Mouse (Mus musculus) limb, embryonic 15.5 days (tissue): Measurements from ENCODE around the gene Ptpn22. TPM values are rescaled to one million over a fixed set of nuclear protein-coding genes. Genes with fewer than 3 reads are reported as not detected.

Experiments used
- ATAC-seq: fragments of 200-750 bp; cut with Nextera tagmentation; 2 replicates; pipeline ENCODE4 v1.8.0; 2017; ENCODE audit warnings: low read depth, moderate TSS enrichment; ENCODE audit not compliant: insufficient number of reproducible peaks, low FRiP score, low TSS enrichment
- H3K27ac ChIP-seq: fragments of 300-500 bp; sonication (generic); 2 replicates; pipeline ENCODE4 v1.5.1; 2015; ENCODE audit warnings: moderate library complexity, mild to moderate bottlenecking, inconsistent platforms
- H3K27me3 ChIP-seq: fragments of 300-500 bp; sonication (generic); 2 replicates; pipeline ENCODE4 v1.6.1; 2015; ENCODE audit warnings: inconsistent platforms
- H3K36me3 ChIP-seq: fragments of 300-500 bp; sonication (generic); 2 replicates; pipeline ENCODE4 v1.6.1; 2015; ENCODE audit warnings: inconsistent platforms
- H3K4me1 ChIP-seq: fragments of 300-500 bp; sonication (generic); 2 replicates; pipeline ENCODE4 v1.6.1; 2015; ENCODE audit warnings: inconsistent platforms
- H3K4me2 ChIP-seq: fragments of 300-500 bp; sonication (generic); 2 replicates; pipeline ENCODE4 v1.6.1; 2015; ENCODE audit warnings: mild to moderate bottlenecking, inconsistent platforms
- H3K4me3 ChIP-seq: fragments of 300-500 bp; sonication (generic); 2 replicates; pipeline ENCODE4 v1.5.1; 2015; ENCODE audit warnings: mild to moderate bottlenecking, inconsistent platforms
- H3K9ac ChIP-seq: fragments of 300-500 bp; sonication (generic); 2 replicates; pipeline ENCODE4 v1.6.1; 2015; ENCODE audit warnings: inconsistent platforms
- H3K9me3 ChIP-seq: fragments of 300-500 bp; sonication (generic); 2 replicates; pipeline ENCODE4 v1.6.1; 2016; ENCODE audit warnings: inconsistent platforms
- WGBS: fragments of 180-500 bp; shearing (Covaris S2); methylation state at CpG from one replicate; pipeline ENCODE4 v1.1.7; 2015; 5-methylcytosine and 5-hydroxymethylcytosine counted together
- polyA plus RNA-seq: library from polyadenylated mRNA; unstranded; fragments of >200 nt; fragmentation: Nextera tagmentation; extraction: Ambion mirVana; gene quantifications from 2 replicates; pipeline ENCODE4 v1.2.1, GENCODE M21; 2015

Ptpn22 gene
- polyA plus RNA-seq, 1 experiment from 2014 or later: 1.1 TPM

GRCm38 (mm10) chr3:103960622-103961021 lies 101.0 kb downstream of the Ptpn22 start:
- ATAC-seq: no peak

More at GRCm38 (mm10) chr3:103960622-103961021, 101.0 kb downstream of the Ptpn22 start:
- no peak overlapping the region for H3K9ac ChIP-seq
- WGBS: 85% methylated on average over 3 of the region's 3 CpGs
- no peaks in the 10 kb centered on the region for H3K9me3 ChIP-seq
- H3K27me3 ChIP-seq: no peaks in the 10 kb centered on the region
- no peak overlapping the region for H3K4me3 ChIP-seq
- peaks cover 25% of the 10 kb centered on the region for H3K36me3 ChIP-seq
- no peak overlapping the region for H3K4me2 ChIP-seq
- no peaks in the 10 kb centered on the region for H3K4me1 ChIP-seq
- no peak overlapping the region for H3K27ac ChIP-seq

Other genes with a start within 250 kb of the Ptpn22 start
- 0.06 and 0.25 TPM in 2 replicates for gene Atg4a-ps, start 213.7 kb upstream of the Ptpn22 start, polyA plus RNA-seq
- 71.8 and 79.7 TPM in 2 replicates for gene Olfml3, start 121.8 kb upstream of the Ptpn22 start, polyA plus RNA-seq
- not detected in 2 replicates for gene Gm10964, start 120.4 kb upstream of the Ptpn22 start, polyA plus RNA-seq
- gene Hipk1, start 68.2 kb upstream of the Ptpn22 start, polyA plus RNA-seq: 10.4 and 10.8 TPM in 2 replicates
- gene Dclre1b, start 50.4 kb upstream of the Ptpn22 start, polyA plus RNA-seq: 23.2 and 24.6 TPM in 2 replicates
- 21.7 and 23.4 TPM in 2 replicates for gene Ap4b1, start 50.3 kb upstream of the Ptpn22 start, polyA plus RNA-seq
- gene Gm43064, start 50.2 kb upstream of the Ptpn22 start, polyA plus RNA-seq: 0.64 and 0.73 TPM in 2 replicates
- gene Bcl2l15, start 27.2 kb upstream of the Ptpn22 start, polyA plus RNA-seq: 0.46 and 0.87 TPM in 2 replicates
- 10.8 and 10.9 TPM in 2 replicates for gene Rsbn1, start 54.3 kb downstream of the Ptpn22 start, polyA plus RNA-seq
- 23.0 and 28.8 TPM in 2 replicates for gene Phtf1, start 108.3 kb downstream of the Ptpn22 start, polyA plus RNA-seq